Mouse (Mus musculus): Measurements from ENCODE around the gene Ccdc9b. TPM values are rescaled to one million over a fixed set of nuclear protein-coding genes. Genes with fewer than 3 reads are reported as not detected.

Gene Ccdc9b
- polyA plus RNA-seq, 1 experiment from 2014 or later, result 0.77 TPM

DNA sequence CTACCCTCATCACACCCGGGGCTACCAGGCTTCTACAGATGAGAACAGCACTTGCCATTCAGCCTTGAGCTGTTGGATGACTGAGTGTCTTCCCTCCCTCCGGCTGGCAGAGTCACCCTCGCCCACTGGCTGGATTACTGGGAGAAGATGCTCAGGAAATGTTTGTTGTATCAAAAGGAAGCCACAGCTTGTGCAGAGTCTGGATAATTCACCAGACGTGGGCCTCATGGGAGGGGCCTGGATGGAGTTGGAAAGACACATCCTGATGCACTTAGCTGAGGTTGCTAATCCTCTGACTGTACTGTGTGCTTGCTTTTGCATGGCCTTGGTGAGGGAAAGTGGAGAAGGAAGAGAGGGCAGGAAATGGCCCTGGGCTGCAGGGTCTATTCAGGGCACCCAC lies 6.4 kb downstream of the Ccdc9b start:
- H3K27me3 ChIP-seq (replicated peaks; ENCODE audit: control insufficient read depth, insufficient read depth, low read length), result no peaks in the 10 kb centered on the region
- WGBS, result 81% methylated on average over 4 of the region's 4 CpGs
- no peak for TF ChIP-seq CTCF (IDR thresholded peaks at IDR 0.05; ENCODE audit: low read depth)
- ATAC-seq, result no peak
- no peak overlapping the region for H3K4me3 ChIP-seq (ENCODE audit: low read depth, low read length)
- no peak overlapping the region for H3K27ac ChIP-seq (ENCODE audit: low read depth, low read length)
- no peaks in the 10 kb centered on the region for H3K9me3 ChIP-seq (ENCODE audit: control insufficient read depth)
- H3K9ac ChIP-seq (ENCODE audit: low read depth, low read length), result no peak overlapping the region
- no peak overlapping the region for H3K4me2 ChIP-seq (replicated peaks; ENCODE audit: low read depth)
- no peaks in the 10 kb centered on the region for H3K36me3 ChIP-seq (ENCODE audit: control insufficient read depth, insufficient read depth)
- 0 out of 2 replicates have a peak, but pooled peaks cover 5% of the 10 kb centered on the region for H3K4me1 ChIP-seq (replicated peaks; ENCODE audit: control insufficient read depth, insufficient read depth, low read length)

DNA sequence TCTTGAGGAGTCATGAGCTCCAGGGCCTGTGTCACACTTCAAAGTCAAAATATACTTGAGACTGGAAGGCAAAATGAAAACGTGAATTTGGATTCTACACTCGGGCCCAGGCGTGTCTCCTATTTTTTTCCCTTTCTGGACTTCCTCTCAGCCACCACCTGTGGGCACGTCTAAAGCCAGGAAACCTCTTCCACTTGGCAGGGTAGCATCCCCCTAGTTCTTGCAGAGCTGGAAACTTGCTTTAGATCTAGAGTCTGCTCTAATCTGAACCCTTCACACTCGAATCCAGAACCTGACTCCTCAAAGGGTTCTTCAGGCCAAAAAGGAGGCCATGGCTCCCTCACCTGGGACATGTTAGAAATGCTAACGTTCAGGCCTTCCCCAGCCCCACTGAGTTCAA lies 7.1 kb downstream of the Ccdc9b start:
- H3K9me3 ChIP-seq (ENCODE audit: control insufficient read depth), result no peaks in the 10 kb centered on the region
- no peak overlapping the region for H3K4me3 ChIP-seq (ENCODE audit: low read depth, low read length)
- no peak for ATAC-seq
- H3K27ac ChIP-seq (ENCODE audit: low read depth, low read length), result no peak overlapping the region
- no peaks in the 10 kb centered on the region for H3K36me3 ChIP-seq (ENCODE audit: control insufficient read depth, insufficient read depth)
- no peak for TF ChIP-seq CTCF (IDR thresholded peaks at IDR 0.05; ENCODE audit: low read depth)
- WGBS, result 80% methylated on average over 6 of the region's 6 CpGs
- H3K4me1 ChIP-seq (replicated peaks; ENCODE audit: control insufficient read depth, insufficient read depth, low read length), result 0 out of 2 replicates have a peak, but pooled peaks cover 3% of the 10 kb centered on the region
- no peaks in the 10 kb centered on the region for H3K27me3 ChIP-seq (replicated peaks; ENCODE audit: control insufficient read depth, insufficient read depth, low read length)
- no peak overlapping the region for H3K4me2 ChIP-seq (replicated peaks; ENCODE audit: low read depth)
- no peak overlapping the region for H3K9ac ChIP-seq (ENCODE audit: low read depth, low read length)

DNA sequence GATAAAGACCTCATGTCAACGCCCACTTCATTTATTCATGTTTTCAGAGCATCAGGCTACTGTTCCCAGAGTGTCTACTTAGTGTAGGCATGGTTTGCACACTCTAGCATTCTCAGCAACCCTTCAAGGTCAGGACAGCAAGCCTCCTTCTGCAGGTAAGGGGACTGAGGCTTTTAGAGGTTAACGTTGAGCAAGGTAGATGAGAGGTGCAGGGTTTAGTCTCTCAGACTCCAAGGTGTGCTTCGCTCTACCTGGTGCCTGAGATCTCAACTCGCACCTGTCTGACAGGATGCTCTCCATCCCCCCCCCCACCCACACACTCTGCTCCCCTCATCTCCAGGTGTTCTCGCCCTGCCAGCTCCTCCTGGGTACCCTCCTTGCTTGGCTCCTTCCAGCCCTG lies 8.3 kb downstream of the Ccdc9b start:
- Histone ChIP-seq H3K9ac (ENCODE audit: low read depth, low read length) (no peak overlapping the region), H3K4me2 (replicated peaks; ENCODE audit: low read depth) (no peak overlapping the region), H3K27me3 (replicated peaks; ENCODE audit: control insufficient read depth, insufficient read depth, low read length) (no peaks in the 10 kb centered on the region), H3K9me3 (ENCODE audit: control insufficient read depth) (no peaks in the 10 kb centered on the region), H3K4me1 (replicated peaks; ENCODE audit: control insufficient read depth, insufficient read depth, low read length) (no peaks in the 10 kb centered on the region), H3K27ac (ENCODE audit: low read depth, low read length) (no peak overlapping the region), H3K36me3 (ENCODE audit: control insufficient read depth, insufficient read depth) (peaks cover under 1% of the 10 kb centered on the region; the same call in 1 of the 2 replicates), H3K4me3 (ENCODE audit: low read depth, low read length) (no peak overlapping the region)
- no peak for ATAC-seq
- WGBS, result 83% methylated on average over 5 of the region's 5 CpGs
- TF ChIP-seq CTCF (IDR thresholded peaks at IDR 0.05; ENCODE audit: low read depth), result no peak

DNA sequence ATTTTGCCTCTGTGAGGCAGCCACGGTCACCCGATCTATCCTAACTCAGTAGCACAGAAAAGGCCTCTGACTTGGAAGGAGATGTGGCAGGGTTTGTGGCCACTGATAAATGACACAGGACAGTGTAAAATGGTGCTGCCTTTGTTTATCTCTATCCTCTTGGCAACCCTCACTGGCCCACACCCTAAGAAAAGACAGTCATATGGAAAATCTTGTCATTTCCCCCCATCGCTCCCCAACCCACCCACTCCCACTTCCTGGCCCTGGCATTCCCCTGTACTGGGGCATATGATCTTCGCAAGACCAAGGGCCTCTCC lies 9.7 kb downstream of the Ccdc9b start:
- H3K27me3 ChIP-seq (replicated peaks; ENCODE audit: control insufficient read depth, insufficient read depth, low read length), result no peaks in the 10 kb centered on the region
- H3K27ac ChIP-seq (ENCODE audit: low read depth, low read length), result no peak overlapping the region; the same call in 1 of the 2 replicates
- H3K9me3 ChIP-seq (ENCODE audit: control insufficient read depth), result no peaks in the 10 kb centered on the region
- peak; percentile 14; the same call in 1 of the 2 replicates for ATAC-seq
- no peak overlapping the region for H3K9ac ChIP-seq (ENCODE audit: low read depth, low read length)
- no peaks in the 10 kb centered on the region for H3K4me1 ChIP-seq (replicated peaks; ENCODE audit: control insufficient read depth, insufficient read depth, low read length)
- peaks cover 7% of the 10 kb centered on the region; the same call in 1 of the 2 replicates for H3K36me3 ChIP-seq (ENCODE audit: control insufficient read depth, insufficient read depth)
- H3K4me2 ChIP-seq (replicated peaks; ENCODE audit: low read depth), result no peak overlapping the region
- no peak overlapping the region for H3K4me3 ChIP-seq (ENCODE audit: low read depth, low read length)
- TF ChIP-seq CTCF (IDR thresholded peaks at IDR 0.05; ENCODE audit: low read depth), result no peak
- WGBS, result 81% methylated on average over 4 of the region's 4 CpGs

DNA sequence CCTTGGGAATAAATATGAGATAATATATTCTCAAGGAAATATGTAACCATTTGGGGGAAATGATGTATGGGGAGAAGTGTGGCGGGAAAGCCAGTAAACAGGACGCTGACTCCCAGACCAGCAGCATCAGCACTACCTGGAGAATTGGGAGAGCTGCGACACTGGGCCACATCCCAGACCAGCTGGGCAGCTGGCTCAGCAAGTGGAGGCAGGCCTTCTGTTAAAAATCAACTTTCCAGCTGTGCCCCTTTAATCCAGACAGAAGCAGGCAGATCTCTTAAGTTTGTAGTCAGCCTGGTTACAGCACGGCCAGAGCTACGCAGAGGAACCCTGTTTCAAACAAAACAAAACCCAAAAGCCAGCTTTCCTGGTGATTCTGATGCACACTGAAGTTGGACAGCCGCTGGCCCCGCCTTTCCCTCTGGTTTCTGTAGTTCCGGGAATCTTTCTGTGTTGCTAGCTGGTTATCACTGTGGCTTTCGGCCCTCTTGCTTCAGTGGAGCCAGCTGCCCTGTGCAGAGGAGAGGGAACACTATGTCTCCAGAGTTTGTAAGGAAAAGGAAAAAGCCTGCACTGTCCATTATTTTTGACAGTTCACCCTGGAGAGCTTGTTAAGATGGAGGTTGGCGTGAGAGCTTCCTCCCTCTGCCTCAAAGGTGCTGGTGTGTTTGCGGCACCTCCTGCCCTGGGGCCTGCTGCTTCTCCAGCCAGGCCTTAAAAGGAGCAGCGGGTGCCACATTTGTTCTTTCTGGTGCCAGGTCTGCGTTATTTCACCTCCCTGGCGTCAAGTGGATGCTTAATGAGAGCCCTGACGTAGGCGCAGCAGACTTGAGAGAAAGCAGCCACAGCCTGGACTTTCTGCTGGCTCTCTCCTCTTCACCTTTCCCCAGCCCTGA lies 10.3 kb downstream of the Ccdc9b start:
- ATAC-seq, result peak; percentile 14; the same call in 1 of the 2 replicates

DNA sequence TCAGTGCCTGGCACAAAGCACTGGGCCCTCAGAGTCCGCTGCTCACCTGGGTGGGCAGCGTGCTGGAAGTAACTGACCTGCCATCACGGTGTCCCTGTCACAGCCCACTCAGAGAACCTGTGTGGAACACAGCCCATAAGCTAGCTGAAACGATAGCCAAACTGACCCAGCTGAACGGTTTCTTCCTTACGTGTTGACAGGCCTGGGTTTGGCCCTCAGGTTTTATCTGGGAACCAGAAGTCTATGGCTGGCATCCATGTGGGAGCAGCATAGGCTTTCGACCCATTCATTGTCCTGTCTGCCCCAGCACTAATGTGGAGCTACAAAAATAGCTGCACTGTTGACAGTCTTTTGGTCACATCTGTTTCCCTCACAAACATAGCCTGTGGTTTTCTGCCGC lies 12.0 kb downstream of the Ccdc9b start:
- no peak overlapping the region for H3K9ac ChIP-seq (ENCODE audit: low read depth, low read length)
- no peak overlapping the region for H3K27ac ChIP-seq (ENCODE audit: low read depth, low read length)
- peaks cover 4% of the 10 kb centered on the region; the same call in 1 of the 2 replicates for H3K4me1 ChIP-seq (replicated peaks; ENCODE audit: control insufficient read depth, insufficient read depth, low read length)
- peaks cover 7% of the 10 kb centered on the region; the same call in 1 of the 2 replicates for H3K36me3 ChIP-seq (ENCODE audit: control insufficient read depth, insufficient read depth)
- no peak for TF ChIP-seq CTCF (IDR thresholded peaks at IDR 0.05; ENCODE audit: low read depth)
- H3K4me3 ChIP-seq (ENCODE audit: low read depth, low read length), result no peak overlapping the region
- no peak overlapping the region for H3K4me2 ChIP-seq (replicated peaks; ENCODE audit: low read depth)
- no peaks in the 10 kb centered on the region for H3K9me3 ChIP-seq (ENCODE audit: control insufficient read depth)
- no peaks in the 10 kb centered on the region for H3K27me3 ChIP-seq (replicated peaks; ENCODE audit: control insufficient read depth, insufficient read depth, low read length)
- WGBS, result 81% methylated on average over 8 of the region's 8 CpGs
- ATAC-seq, result no peak

More for the DNA sequence above, 10.3 kb downstream of the Ccdc9b start:
- Histone ChIP-seq H3K27ac (ENCODE audit: low read depth, low read length) (peak overlapping the region; percentile 42), H3K9ac (ENCODE audit: low read depth, low read length) (0 out of 2 replicates have a peak overlapping the region, but pooled peaks have one; percentile 22), H3K4me3 (ENCODE audit: low read depth, low read length) (no peak overlapping the region), H3K36me3 (ENCODE audit: control insufficient read depth, insufficient read depth) (peaks cover 7% of the 10 kb centered on the region; the same call in 1 of the 2 replicates), H3K4me2 (replicated peaks; ENCODE audit: low read depth) (no peak overlapping the region), H3K9me3 (ENCODE audit: control insufficient read depth) (no peaks in the 10 kb centered on the region), H3K27me3 (replicated peaks; ENCODE audit: control insufficient read depth, insufficient read depth, low read length) (no peaks in the 10 kb centered on the region), H3K4me1 (replicated peaks; ENCODE audit: control insufficient read depth, insufficient read depth, low read length) (peaks cover 4% of the 10 kb centered on the region; the same call in 1 of the 2 replicates)
- TF ChIP-seq CTCF (IDR thresholded peaks at IDR 0.05; ENCODE audit: low read depth), result no peak
- 61% methylated on average over 16 of the region's 16 CpGs for WGBS

Measured in intestine, postnatal 0 days (tissue).